Mouse (Mus musculus): ENCODE measurements around the gene Tcl1. TPM values are rescaled to one million over a fixed set of nuclear protein-coding genes. Genes with fewer than 3 reads are reported as not detected.
A peak's percentile ranks its signal among the peaks of the same experiment; 100 is the strongest.

The Tcl1 gene
- polyA plus RNA-seq (2015; fragmentation: Nextera tagmentation; extraction: Ambion mirVana): 0.13 TPM in 1 of 2 replicates, not detected in the other

- Histone ChIP-seq H3K27ac (no peak within 1 kb of the TSS), H3K4me3 (no peak within 1 kb of the TSS), H3K4me2 (replicated peaks) (no peak within 1 kb of the TSS), H3K27me3 (no peaks in the 10 kb centered on the region), H3K9me3 (no peaks in the 10 kb centered on the region), H3K36me3 (no peaks in the 10 kb centered on the region), H3K9ac (no peak within 1 kb of the TSS), H3K4me1 (no peaks in the 10 kb centered on the region)
- no peak for ATAC-seq (ENCODE audit: low FRiP score, low read depth)
- 88% methylated on average over 22 of the region's 22 CpGs for WGBS
Observed at GRCm38 (mm10) chr12:105222601-105223319, at the start of gene Tcl1. Gene Tcl1, minus strand, starts transcription at chr12:105222793.

DNA sequence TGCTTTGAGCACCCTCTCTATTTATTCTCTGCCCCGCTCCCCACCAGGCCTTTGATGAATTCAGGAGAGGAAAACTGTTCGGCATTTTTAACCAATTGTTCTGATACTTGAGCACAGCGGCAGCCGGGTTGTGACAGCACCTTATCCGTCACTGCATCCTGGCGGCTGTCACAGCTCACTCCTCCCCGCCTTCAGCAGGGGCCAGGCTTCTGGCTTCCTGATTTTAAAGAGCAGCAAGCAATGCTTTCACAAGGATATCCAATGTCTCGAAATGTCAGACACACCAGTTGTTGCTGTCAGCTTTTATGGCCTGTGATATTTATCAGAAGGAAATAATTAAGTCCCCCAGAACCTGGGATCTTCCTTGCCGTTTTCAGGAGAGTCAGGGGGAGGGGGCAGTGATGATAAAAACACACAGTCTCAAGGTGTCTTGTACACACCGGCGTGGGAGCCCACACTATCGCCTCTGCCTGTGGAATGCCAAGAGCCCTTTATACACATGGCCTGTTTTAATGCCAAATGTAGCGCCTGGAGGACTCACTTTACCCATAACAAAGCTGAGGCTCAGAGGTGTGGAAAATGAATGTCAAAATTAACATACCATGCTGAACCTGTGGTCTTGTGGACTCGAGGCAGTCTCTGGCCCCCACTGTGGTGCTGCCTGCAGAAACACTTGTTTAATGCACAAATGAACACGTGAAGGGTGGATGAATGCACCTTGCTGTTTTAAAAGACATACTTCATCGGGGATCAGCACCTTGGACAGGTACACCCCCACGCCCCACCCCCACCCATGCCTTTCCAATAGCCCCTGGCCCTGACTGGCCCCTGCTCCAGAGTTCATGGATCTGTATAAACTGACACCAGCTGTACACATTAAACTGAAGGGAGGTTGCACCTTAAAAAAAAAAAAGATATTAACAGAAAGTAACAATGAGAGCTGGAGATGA is 48.7 kb upstream of the Tcl1 start:
- Histone ChIP-seq H3K4me3 (no peak overlapping the region), H3K4me1 (no peaks in the 10 kb centered on the region), H3K27ac (no peak overlapping the region), H3K4me2 (replicated peaks) (no peak overlapping the region), H3K9me3 (no peaks in the 10 kb centered on the region), H3K27me3 (0 out of 2 replicates have a peak, but pooled peaks cover 3% of the 10 kb centered on the region), H3K36me3 (no peaks in the 10 kb centered on the region), H3K9ac (no peak overlapping the region)
- WGBS: 29% methylated on average over 17 of the region's 17 CpGs
- no peak for ATAC-seq (ENCODE audit: low FRiP score, low read depth)

DNA sequence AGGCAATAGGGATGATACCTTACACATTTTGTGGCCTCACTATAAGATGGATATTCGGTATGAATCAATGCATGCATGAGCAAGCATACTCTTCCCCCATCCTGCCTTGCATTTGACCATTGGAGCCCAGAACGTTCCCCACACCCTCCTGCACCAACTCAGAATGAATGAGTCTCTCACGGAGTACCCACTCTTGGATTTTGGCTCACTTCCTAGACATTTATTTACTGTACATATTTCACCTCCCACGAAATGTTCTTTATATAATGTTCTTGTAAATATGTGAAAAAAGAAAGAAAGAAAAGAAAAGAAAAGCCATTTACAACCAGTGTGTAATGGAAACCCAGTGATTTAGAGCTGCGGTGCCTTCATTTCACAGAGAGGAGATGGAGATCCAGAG is 44.5 kb upstream of the Tcl1 start:
- Histone ChIP-seq H3K27me3 (peaks cover 4% of the 10 kb centered on the region; the same call in 1 of the 2 replicates), H3K27ac (no peak overlapping the region), H3K4me3 (no peak overlapping the region), H3K36me3 (no peaks in the 10 kb centered on the region), H3K4me2 (replicated peaks) (no peak overlapping the region), H3K4me1 (0 out of 2 replicates have a peak, but pooled peaks cover 8% of the 10 kb centered on the region), H3K9me3 (no peaks in the 10 kb centered on the region), H3K9ac (no peak overlapping the region)
- ATAC-seq (ENCODE audit: low FRiP score, low read depth): no peak
- WGBS: 83% methylated on average over 5 of the region's 5 CpGs

GRCm38 (mm10) chr12:105266096-105266495 is 43.5 kb upstream of the Tcl1 start:
- no peaks in the 10 kb centered on the region for H3K9me3 ChIP-seq
- no peak overlapping the region for H3K27ac ChIP-seq
- ATAC-seq (ENCODE audit: low FRiP score, low read depth): no peak
- 9% methylated on average over 3 of the region's 3 CpGs for WGBS
- H3K4me3 ChIP-seq: no peak overlapping the region
- no peaks in the 10 kb centered on the region for H3K36me3 ChIP-seq
- no peak overlapping the region for H3K9ac ChIP-seq
- peaks cover 4% of the 10 kb centered on the region; the same call in 1 of the 2 replicates for H3K27me3 ChIP-seq
- H3K4me1 ChIP-seq: 0 out of 2 replicates have a peak, but pooled peaks cover 8% of the 10 kb centered on the region
- H3K4me2 ChIP-seq (replicated peaks): no peak overlapping the region

DNA sequence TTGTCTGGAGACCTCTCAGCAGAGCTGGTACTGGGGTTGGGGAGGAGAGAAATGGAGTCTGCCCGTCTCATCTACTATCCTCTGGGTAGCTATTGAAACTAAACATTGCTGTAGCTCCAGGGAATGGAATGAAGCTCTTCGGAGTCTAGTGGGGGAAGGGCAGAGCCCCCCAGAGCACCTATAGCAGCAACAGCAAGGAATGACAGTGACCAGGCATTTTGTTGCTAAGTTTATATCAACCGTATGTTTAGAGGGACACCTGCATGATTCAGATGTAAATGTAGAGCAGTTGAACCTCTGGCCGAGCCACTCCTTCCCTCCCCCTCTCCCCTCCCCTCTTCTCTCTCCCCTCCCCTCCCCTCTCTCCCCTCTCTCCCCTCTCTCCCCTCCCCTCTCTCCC is 36.6 kb upstream of the Tcl1 start:
- H3K4me3 ChIP-seq: no peak overlapping the region
- H3K9me3 ChIP-seq: no peaks in the 10 kb centered on the region
- WGBS: 51% methylated on average over 4 of the region's 4 CpGs
- no peaks in the 10 kb centered on the region for H3K36me3 ChIP-seq
- no peak overlapping the region for H3K27ac ChIP-seq
- ATAC-seq (ENCODE audit: low FRiP score, low read depth): no peak
- H3K9ac ChIP-seq: no peak overlapping the region
- H3K4me1 ChIP-seq: 0 out of 2 replicates have a peak, but pooled peaks cover 5% of the 10 kb centered on the region
- peaks cover 3% of the 10 kb centered on the region; the same call in 1 of the 2 replicates for H3K27me3 ChIP-seq
- H3K4me2 ChIP-seq (replicated peaks): no peak overlapping the region

- ATAC-seq (ENCODE audit: low FRiP score, low read depth): no peak
- H3K4me1 ChIP-seq: 0 out of 2 replicates have a peak, but pooled peaks cover 1% of the 10 kb centered on the region
- no peak overlapping the region for H3K4me2 ChIP-seq (replicated peaks)
- H3K27me3 ChIP-seq: peaks cover 3% of the 10 kb centered on the region; the same call in 1 of the 2 replicates
- H3K27ac ChIP-seq: no peak overlapping the region
- H3K4me3 ChIP-seq: no peak overlapping the region
- 10% methylated on average over 9 of the region's 9 CpGs for WGBS
- H3K36me3 ChIP-seq: no peaks in the 10 kb centered on the region
- no peaks in the 10 kb centered on the region for H3K9me3 ChIP-seq
- H3K9ac ChIP-seq: no peak overlapping the region
Observed at GRCm38 (mm10) chr12:105258787-105259186, 36.2 kb upstream of the Tcl1 start.

GRCm38 (mm10) chr12:105253796-105254195 is 31.2 kb upstream of the Tcl1 start:
- Histone ChIP-seq H3K4me2 (replicated peaks) (no peak overlapping the region), H3K9ac (no peak overlapping the region), H3K4me3 (no peak overlapping the region), H3K36me3 (no peaks in the 10 kb centered on the region), H3K4me1 (peaks cover 8% of the 10 kb centered on the region), H3K9me3 (no peaks in the 10 kb centered on the region), H3K27ac (no peak overlapping the region), H3K27me3 (no peaks in the 10 kb centered on the region)
- ATAC-seq (ENCODE audit: low FRiP score, low read depth): no peak
- 92% methylated on average over 3 of the region's 3 CpGs for WGBS

DNA sequence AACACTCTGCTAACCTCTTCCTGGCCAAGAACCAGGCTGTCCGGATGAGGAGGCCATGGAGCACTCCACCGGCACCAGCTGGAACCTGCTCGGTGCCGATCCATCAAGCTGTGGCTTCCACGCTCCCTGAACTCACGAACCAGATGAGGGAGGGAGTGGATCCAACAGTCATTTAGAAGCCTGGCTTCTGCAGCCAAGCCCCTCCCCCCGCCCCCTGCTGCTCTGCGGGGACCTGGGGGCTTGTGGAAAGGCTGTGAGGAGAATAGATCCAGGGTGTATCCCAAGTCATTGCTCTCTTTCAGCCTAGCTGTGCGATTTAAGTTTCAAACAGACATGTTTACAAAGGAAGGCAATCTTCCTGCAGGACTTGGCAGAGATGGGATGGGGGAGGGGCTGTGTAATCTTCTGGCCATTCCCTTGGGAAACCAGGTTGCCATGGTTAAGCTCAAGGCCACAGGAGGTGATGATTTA is 26.2 kb upstream of the Tcl1 start:
- H3K27ac ChIP-seq: peak overlapping the region; percentile 3; the same call in 1 of the 2 replicates
- H3K4me1 ChIP-seq: peaks cover 17% of the 10 kb centered on the region
- WGBS: 4% methylated on average over 9 of the region's 9 CpGs
- H3K9me3 ChIP-seq: no peaks in the 10 kb centered on the region
- H3K27me3 ChIP-seq: peaks cover 4% of the 10 kb centered on the region; the same call in 1 of the 2 replicates
- ATAC-seq (ENCODE audit: low FRiP score, low read depth): 0 out of 2 replicates have a peak, but pooled peaks have one; percentile 48
- 0 out of 2 replicates have a peak overlapping the region, but pooled peaks have one; percentile 31 for H3K9ac ChIP-seq
- H3K4me3 ChIP-seq: no peak overlapping the region
- peak overlapping the region; percentile 52 for H3K4me2 ChIP-seq (replicated peaks)
- H3K36me3 ChIP-seq: no peaks in the 10 kb centered on the region

DNA sequence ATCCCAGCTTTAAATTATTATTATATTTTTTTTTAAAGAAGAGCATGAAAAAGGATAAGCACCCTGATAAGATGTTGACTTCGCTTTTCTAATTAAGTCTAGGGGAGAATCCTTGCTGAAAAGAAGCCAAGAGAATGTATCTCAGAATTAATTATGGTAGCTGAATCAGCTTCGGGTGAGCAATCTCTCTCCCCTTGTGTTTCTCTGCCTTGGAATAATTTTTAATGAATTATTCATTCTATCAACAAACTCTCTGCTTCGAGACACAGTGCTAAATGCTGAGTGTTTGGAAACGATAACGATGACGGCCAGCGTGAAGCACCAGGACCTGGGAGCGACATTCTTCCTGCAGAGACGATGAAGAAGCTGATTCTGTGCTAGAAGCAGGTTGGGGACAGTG is 16.5 kb upstream of the Tcl1 start:
- Histone ChIP-seq H3K4me1 (no peaks in the 10 kb centered on the region), H3K36me3 (no peaks in the 10 kb centered on the region), H3K4me3 (no peak overlapping the region), H3K9me3 (no peaks in the 10 kb centered on the region), H3K9ac (no peak overlapping the region), H3K27ac (no peak overlapping the region), H3K4me2 (replicated peaks) (no peak overlapping the region), H3K27me3 (no peaks in the 10 kb centered on the region)
- 86% methylated on average over 9 of the region's 9 CpGs for WGBS
- ATAC-seq (ENCODE audit: low FRiP score, low read depth): no peak

DNA sequence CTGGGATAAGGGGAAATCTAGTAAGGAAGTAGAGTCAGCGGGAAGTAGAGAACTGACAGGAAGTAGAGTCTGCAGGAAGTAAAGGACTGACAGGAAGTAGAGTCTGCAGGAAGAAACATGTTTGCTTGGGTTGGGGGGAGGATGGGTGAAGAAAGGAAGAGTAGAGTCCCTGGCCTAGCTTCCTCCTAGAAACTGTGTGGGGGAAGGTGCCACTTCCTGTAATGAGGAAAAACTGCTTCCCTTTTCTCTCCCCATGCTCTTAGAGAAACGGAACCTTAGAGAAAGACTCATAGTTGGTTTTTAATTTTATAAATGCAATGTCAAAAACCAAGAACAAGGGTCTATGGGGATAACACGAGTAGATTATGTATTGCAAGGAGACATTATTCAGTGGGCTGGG is 12.5 kb upstream of the Tcl1 start:
- no peak overlapping the region for H3K4me2 ChIP-seq (replicated peaks)
- no peaks in the 10 kb centered on the region for H3K27me3 ChIP-seq
- no peak overlapping the region for H3K4me3 ChIP-seq
- H3K4me1 ChIP-seq: no peaks in the 10 kb centered on the region
- no peak for ATAC-seq (ENCODE audit: low FRiP score, low read depth)
- no peaks in the 10 kb centered on the region for H3K36me3 ChIP-seq
- WGBS: 84% methylated on average over 3 of the region's 3 CpGs
- no peak overlapping the region for H3K27ac ChIP-seq
- H3K9me3 ChIP-seq: no peaks in the 10 kb centered on the region
- no peak overlapping the region for H3K9ac ChIP-seq

- Histone ChIP-seq H3K9ac (no peak overlapping the region), H3K27me3 (no peaks in the 10 kb centered on the region), H3K27ac (no peak overlapping the region), H3K36me3 (no peaks in the 10 kb centered on the region), H3K4me1 (no peaks in the 10 kb centered on the region), H3K4me3 (no peak overlapping the region), H3K4me2 (replicated peaks) (no peak overlapping the region), H3K9me3 (no peaks in the 10 kb centered on the region)
- ATAC-seq (ENCODE audit: low FRiP score, low read depth): no peak
- 70% methylated on average over 11 of the region's 11 CpGs for WGBS
Observed at GRCm38 (mm10) chr12:105234362-105234761, 11.8 kb upstream of the Tcl1 start.
